Mouse (Mus musculus): ENCODE results near the gene Lrrc58. TPM values are rescaled to one million over a fixed set of nuclear protein-coding genes. Genes with fewer than 3 reads are reported as not detected.

The Lrrc58 gene
- total RNA-seq, 1 experiment: 29.8 TPM

GRCm38 (mm10) chr16:37869470-37870231 is 1.5 kb downstream of the Lrrc58 start:
- H3K27ac ChIP-seq (ENCODE audit: insufficient read depth, low read depth, low read length, poor library complexity, severe bottlenecking): no peak overlapping the region

GRCm38 (mm10) chr16:37871112-37871715 is 3.0 kb downstream of the Lrrc58 start:
- DNase-seq (ENCODE audit: low read depth, low spot score): no peak
- Histone ChIP-seq H3K36me3 (ENCODE audit: control insufficient read depth, insufficient read depth, low read length, poor library complexity, severe bottlenecking) (peaks cover 2% of the 10 kb centered on the region; the same call in 1 of the 2 replicates), H3K9me3 (ENCODE audit: control insufficient read depth, insufficient read depth, low read depth, low read length) (no peaks in the 10 kb centered on the region), H3K4me1 (ENCODE audit: control insufficient read depth in 2 of 2, insufficient read depth in 2 of 2, low read length in 2 of 2, poor library complexity in 1 of 2) (peaks cover 3 to 5% of the 10 kb centered on the region in 2 experiments; a peak in 3 of 4 replicates), H3K27ac (ENCODE audit: insufficient read depth, low read depth, low read length, poor library complexity, severe bottlenecking) (no peak overlapping the region), H3K9ac (ENCODE audit: insufficient read depth, low read depth, low read length, poor library complexity, severe bottlenecking) (no peak overlapping the region), H3K4me3 (ENCODE audit: insufficient read depth in 1 of 2, low read depth in 1 of 2, low read length in 2 of 2, poor library complexity in 1 of 2, severe bottlenecking in 1 of 2) (no peak overlapping the region)
- TF ChIP-seq CHD2 (IDR thresholded peaks at IDR 0.05; ENCODE audit: low read depth, low read length) (no peak), ZNF384 (IDR thresholded peaks at IDR 0.05; ENCODE audit: low read depth, low read length) (no peak), HCFC1 (IDR thresholded peaks at IDR 0.05; ENCODE audit: borderline replicate concordance, insufficient read depth, low read length) (no peak), ZC3H11A (IDR thresholded peaks at IDR 0.05; ENCODE audit: borderline replicate concordance, low read depth, low read length) (no peak), MAFK (IDR thresholded peaks at IDR 0.05; ENCODE audit: insufficient read depth, low read depth, low read length) (no peak)
- in situ Hi-C loops (cut with MboI; ENCODE audit: low sequenced_read_pairs in 2 of 2, unreplicated experiment in 2 of 2): no loop called here

More at GRCm38 (mm10) chr16:37869470-37870231, 1.5 kb downstream of the Lrrc58 start:
- Histone ChIP-seq H3K9me3 (ENCODE audit: control insufficient read depth, insufficient read depth, low read depth, low read length) (no peaks in the 10 kb centered on the region), H3K4me1 (ENCODE audit: control insufficient read depth in 2 of 2, insufficient read depth in 2 of 2, low read length in 2 of 2, poor library complexity in 1 of 2) (peaks cover 3 to 5% of the 10 kb centered on the region in 2 experiments; a peak in 3 of 4 replicates), H3K9ac (ENCODE audit: insufficient read depth, low read depth, low read length, poor library complexity, severe bottlenecking) (peak overlapping the region; percentile 82), H3K36me3 (ENCODE audit: control insufficient read depth, insufficient read depth, low read length, poor library complexity, severe bottlenecking) (peaks cover 2% of the 10 kb centered on the region; the same call in 1 of the 2 replicates), H3K4me3 (ENCODE audit: insufficient read depth in 1 of 2, low read depth in 1 of 2, low read length in 2 of 2, poor library complexity in 1 of 2, severe bottlenecking in 1 of 2) (peak overlapping the region; percentile 82 to 92)
- in situ Hi-C loops (cut with MboI; ENCODE audit: low sequenced_read_pairs in 2 of 2, unreplicated experiment in 2 of 2): no loop called here
- TF ChIP-seq ZNF384 (IDR thresholded peaks at IDR 0.05; ENCODE audit: low read depth, low read length) (peak; percentile 92), CHD2 (IDR thresholded peaks at IDR 0.05; ENCODE audit: low read depth, low read length) (no peak), HCFC1 (IDR thresholded peaks at IDR 0.05; ENCODE audit: borderline replicate concordance, insufficient read depth, low read length) (no peak)
- DNase-seq (ENCODE audit: low read depth, low spot score): no peak

GRCm38 (mm10) chr16:37874501-37875235 is 6.5 kb downstream of the Lrrc58 start:
- Histone ChIP-seq H3K4me3 (ENCODE audit: insufficient read depth in 1 of 2, low read depth in 1 of 2, low read length in 2 of 2, poor library complexity in 1 of 2, severe bottlenecking in 1 of 2) (no peak overlapping the region), H3K27ac (ENCODE audit: insufficient read depth, low read depth, low read length, poor library complexity, severe bottlenecking) (no peak overlapping the region), H3K36me3 (ENCODE audit: control insufficient read depth, insufficient read depth, low read length, poor library complexity, severe bottlenecking) (peaks cover 6% of the 10 kb centered on the region), H3K9ac (ENCODE audit: insufficient read depth, low read depth, low read length, poor library complexity, severe bottlenecking) (no peak overlapping the region), H3K9me3 (ENCODE audit: control insufficient read depth, insufficient read depth, low read depth, low read length) (no peaks in the 10 kb centered on the region), H3K4me1 (ENCODE audit: control insufficient read depth in 2 of 2, insufficient read depth in 2 of 2, low read length in 2 of 2, poor library complexity in 1 of 2) (peaks cover under 1 to 3% of the 10 kb centered on the region in 2 experiments; a peak in 1 of 4 replicates)
- no peak for TF ChIP-seq ZNF384 (IDR thresholded peaks at IDR 0.05; ENCODE audit: low read depth, low read length)
- DNase-seq (ENCODE audit: low read depth, low spot score): no peak
- in situ Hi-C loops (cut with MboI; ENCODE audit: low sequenced_read_pairs in 2 of 2, unreplicated experiment in 2 of 2): no loop called here

- no peak overlapping the region for H3K9ac ChIP-seq (ENCODE audit: insufficient read depth, low read depth, low read length, poor library complexity, severe bottlenecking)
- in situ Hi-C loops (cut with MboI; ENCODE audit: low sequenced_read_pairs in 2 of 2, unreplicated experiment in 2 of 2): no loop called here
- H3K4me1 ChIP-seq (ENCODE audit: control insufficient read depth in 2 of 2, insufficient read depth in 2 of 2, low read length in 2 of 2, poor library complexity in 1 of 2): no peaks in the 10 kb centered on the region
- TF ChIP-seq CHD2 (IDR thresholded peaks at IDR 0.05; ENCODE audit: low read depth, low read length) (no peak), MAFK (IDR thresholded peaks at IDR 0.05; ENCODE audit: insufficient read depth, low read depth, low read length) (no peak), HCFC1 (IDR thresholded peaks at IDR 0.05; ENCODE audit: borderline replicate concordance, insufficient read depth, low read length) (no peak), ZNF384 (IDR thresholded peaks at IDR 0.05; ENCODE audit: low read depth, low read length) (no peak), ZC3H11A (IDR thresholded peaks at IDR 0.05; ENCODE audit: borderline replicate concordance, low read depth, low read length) (no peak)
- H3K4me3 ChIP-seq (ENCODE audit: insufficient read depth in 1 of 2, low read depth in 1 of 2, low read length in 2 of 2, poor library complexity in 1 of 2, severe bottlenecking in 1 of 2): no peak overlapping the region
- H3K9me3 ChIP-seq (ENCODE audit: control insufficient read depth, insufficient read depth, low read depth, low read length): no peaks in the 10 kb centered on the region
- no peak for DNase-seq (ENCODE audit: low read depth, low spot score)
- no peak overlapping the region for H3K27ac ChIP-seq (ENCODE audit: insufficient read depth, low read depth, low read length, poor library complexity, severe bottlenecking)
- H3K36me3 ChIP-seq (ENCODE audit: control insufficient read depth, insufficient read depth, low read length, poor library complexity, severe bottlenecking): peaks cover 9% of the 10 kb centered on the region
Observed at GRCm38 (mm10) chr16:37877406-37877805, 9.2 kb downstream of the Lrrc58 start.
